Mouse (Mus musculus) adrenal gland, postnatal 25 days (tissue): ENCODE measurements around the gene Ddx39b. TPM values are rescaled to one million over a fixed set of nuclear protein-coding genes. Genes with fewer than 3 reads are reported as not detected.
"Not testable (repeated sequence)": the region's sequence is repeated elsewhere in the genome, so short reads cannot be mapped to it uniquely, and the experiment has no call there.

Experiments used
- DNase-seq: peaks from one replicate; pipeline ENCODE4 v3.0.0; 2021; ENCODE audit warnings: mixed read lengths
- microRNA-seq, 2 experiments: library from miRNA; unstranded; fragments of <30 nt; microRNA quantifications; one replicate each; pipeline ENCODE4 v1.2.0; 2021
- total RNA-seq: library from RNA; stranded (reverse); gene quantifications from 2 replicates; pipeline ENCODE4 v1.2.3, GENCODE M21; 2021

The Ddx39b gene
- total RNA-seq, 1 experiment from 2014 or later, result 249 TPM

- DNase-seq, result peak; percentile 99
Observed at GRCm38 (mm10) chr17:35262664-35263522, 21.3 kb downstream of the Ddx39b start, which contains the start of gene H2-D1. H2-D1 (plus strand) TSS chr17:35262730.

GRCm38 (mm10) chr17:35263523-35263883, 22.0 kb downstream of the Ddx39b start:
- DNase-seq, result peak; percentile 29

DNA sequence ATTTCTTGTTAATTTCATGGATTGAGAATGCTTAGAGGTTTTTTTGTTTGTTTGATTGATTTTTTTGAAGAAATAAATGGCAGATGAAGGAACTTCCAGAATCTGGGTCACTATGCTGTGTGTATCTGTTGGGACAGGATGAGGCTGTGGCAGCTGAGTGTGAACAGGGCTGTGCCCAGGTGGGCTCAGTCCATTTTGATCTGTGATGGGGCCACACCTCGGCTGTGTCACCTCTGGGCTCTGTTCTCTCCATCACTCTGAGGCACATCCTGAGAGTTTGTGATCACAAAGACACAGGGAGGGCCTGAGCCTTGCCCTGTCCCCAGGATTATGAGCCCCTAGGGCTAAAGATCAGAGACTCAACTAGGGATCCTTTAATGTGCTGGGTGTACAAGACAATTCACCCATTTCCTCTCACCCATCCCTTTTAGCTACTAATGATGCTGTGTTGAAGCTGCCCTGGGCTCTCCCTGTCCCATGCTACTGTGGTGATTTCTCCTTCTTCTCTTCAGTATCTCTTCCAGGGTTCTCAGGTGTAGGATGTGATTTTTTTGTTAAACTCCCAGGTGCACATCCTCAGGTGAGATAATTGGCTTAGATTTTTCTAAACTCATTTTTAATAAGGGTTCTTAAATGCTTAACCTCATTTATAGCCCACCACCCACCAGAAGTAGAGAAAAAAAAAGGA, 26.0 kb downstream of the Ddx39b start:
- no peak for DNase-seq

DNA sequence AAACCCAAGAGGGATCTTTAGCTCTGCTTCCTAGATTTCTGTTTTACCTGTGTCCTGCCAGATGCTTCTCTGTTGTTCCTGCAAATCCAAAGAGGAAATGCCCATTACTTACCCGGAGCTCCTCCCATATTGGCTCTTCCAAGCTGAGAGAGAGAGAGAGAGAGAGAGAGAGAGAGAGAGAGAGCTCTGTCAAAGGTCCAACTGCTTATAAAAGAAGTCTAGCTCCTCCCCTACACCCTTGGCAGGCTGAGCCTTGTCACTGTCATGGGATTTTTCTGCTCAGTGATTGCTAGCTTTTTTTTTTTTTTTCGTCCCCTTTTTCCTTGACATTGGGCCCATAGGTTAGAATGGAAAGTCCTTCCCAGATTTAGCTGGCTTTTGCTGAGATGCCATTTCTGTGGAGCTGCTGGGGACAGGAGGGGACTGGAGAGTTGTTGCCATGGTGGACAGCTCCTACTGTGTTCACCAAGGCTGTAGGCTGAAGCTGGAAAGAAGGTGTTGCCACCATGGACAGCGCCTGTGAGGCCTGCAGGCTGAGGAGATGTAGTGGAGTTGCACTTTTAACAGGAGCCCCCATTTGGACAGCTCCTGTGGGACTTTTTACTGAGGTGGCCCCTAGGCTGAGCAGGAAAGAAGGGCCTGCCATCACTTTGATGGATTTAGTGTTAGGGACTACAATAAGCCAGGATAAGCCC, 28.3 kb downstream of the Ddx39b start:
- peak; percentile 70 for DNase-seq

GRCm38 (mm10) chr17:35272249-35272648, 30.7 kb downstream of the Ddx39b start:
- no peak for DNase-seq

DNA sequence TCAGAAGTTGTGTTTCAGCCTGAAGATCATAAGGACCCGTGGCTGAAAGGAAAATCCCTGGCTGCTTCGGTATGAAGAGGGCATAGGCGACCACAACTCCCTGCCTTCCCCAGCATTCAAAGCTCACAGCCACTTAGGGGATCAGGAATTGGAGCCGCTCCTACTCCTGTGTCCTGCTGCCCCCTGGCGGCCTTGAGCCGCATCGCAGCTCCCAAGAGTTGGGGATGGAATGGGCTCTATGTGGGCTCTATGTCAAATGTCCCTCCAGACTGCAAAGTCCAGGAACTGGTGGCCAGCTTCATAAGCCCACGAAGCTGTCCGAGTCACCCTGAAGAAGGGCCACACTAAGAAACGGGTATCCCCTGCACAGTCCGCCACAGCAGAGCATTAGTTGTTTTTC, 33.2 kb downstream of the Ddx39b start:
- DNase-seq, result peak; percentile 92

DNA sequence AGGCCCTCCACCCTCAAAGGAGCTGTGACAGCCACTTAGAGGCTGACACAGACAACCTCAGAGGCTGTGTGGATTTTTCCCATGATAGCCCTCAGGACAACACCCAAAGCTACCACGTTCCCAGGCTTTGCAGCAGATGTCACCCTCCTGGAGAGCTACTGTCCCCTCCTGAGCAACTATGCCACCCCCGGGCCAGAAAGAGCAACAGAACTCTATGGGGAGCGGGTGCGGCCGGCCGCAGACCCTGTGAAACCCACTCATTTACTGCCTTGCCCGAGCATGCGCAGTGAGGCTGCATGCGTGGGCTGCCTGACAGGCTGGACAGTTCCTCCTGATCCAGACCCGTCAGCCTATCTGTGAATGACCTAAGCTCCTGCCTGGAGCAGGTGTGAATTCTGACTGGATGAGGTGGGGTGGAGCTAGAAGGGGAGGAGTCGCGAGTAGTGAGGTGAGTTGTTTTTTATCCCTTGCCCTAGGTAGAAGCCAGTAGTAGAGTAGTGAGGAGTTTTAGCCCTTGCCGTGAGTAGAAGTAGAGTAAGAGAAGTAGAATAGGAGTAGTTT, 34.8 kb downstream of the Ddx39b start:
- no peak for DNase-seq

DNA sequence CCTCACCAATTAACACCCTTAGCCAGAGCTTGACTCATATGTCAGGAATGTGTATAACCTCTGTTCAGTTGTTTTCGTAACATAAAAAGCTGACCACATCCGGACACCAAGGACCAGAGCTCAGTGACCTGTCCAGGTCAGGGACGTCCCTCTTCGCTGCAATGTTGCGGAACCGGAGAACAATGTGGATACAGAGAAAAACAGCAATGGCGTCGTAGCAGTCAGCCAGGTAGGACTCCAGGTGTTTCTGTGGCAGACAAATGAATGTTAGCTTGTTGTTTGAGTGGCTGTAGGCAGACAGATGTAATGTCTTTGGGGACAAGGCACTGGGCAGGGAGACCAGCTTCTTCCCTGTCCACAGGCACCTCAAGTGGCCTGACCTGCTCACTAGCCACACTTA, 36.5 kb downstream of the Ddx39b start:
- DNase-seq, result no peak

DNA sequence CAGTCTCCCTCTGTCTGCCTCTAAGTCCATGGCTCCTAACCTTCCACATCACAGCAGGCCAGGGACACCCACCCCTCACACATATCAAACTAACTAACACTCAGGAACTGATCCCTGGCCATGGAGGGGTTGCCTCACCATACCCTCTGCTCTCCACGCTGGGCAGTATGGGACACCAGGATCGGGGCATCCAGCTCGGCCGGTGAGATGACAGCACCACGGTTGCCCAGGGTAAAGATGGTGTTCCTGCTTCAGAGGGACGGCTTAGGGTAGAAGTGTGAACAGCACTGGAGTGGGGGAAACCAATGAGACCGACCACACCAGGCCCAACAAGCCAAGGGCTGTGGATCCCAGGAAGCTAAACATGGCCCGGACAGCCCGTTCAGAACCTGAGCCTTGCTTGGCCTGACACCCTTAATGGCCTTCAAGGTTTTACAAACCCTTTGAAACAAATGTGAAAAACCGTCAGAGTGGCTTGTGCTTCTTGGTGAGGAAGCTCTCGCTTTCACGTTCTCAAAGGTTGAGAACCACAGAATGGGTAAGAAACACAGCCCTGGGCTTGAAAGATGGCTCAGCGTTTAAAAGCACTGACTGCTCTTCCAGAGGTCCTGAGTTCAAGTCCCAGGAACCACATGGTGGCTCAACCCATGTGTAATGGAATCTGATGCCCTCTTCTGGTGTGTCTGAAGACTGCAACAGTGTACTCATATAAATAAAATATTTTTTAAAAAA, 37.6 kb downstream of the Ddx39b start:
- DNase-seq, result no peak

DNA sequence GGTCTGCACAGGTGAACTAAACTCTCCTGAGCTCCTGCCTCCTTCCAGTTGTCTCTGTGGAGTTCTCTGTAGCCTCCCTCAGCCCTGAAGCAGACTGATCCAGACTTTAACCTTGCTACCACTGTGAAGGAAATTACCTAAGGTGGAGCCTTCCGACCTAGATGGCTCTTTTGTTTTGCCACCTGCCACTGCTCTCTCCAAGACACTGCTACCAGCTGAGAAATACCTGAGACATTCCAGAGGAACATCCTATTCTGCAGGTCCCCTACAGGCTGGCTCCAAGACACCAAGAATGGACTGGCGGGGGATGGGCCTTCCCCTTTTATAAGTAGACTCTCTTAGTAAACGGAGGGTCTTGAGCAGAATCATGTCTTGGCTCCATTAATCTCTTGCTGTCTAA, 38.7 kb downstream of the Ddx39b start:
- DNase-seq, result no peak

GRCm38 (mm10) chr17:35285431-35285830, 43.9 kb downstream of the Ddx39b start:
- DNase-seq, result no peak

DNA sequence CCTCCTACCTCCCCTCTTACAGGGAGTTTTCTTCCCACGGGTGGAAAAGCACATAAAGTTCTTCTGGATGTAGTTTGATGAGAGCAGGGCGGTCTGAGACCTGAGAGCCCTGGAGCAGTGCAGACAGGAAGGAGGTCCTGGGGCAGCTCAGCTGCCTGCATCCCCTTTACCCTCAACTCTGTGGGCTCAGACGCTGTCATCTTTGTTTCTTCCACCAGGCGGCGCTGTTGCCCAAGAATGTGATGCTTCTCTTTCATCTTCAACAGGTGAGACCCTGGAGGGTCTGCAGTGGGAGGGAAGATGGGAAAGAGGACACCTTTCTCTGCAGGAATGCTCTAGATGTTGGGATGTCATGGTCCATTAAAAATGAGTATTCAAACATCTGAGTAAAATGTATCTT, 54.2 kb downstream of the Ddx39b start:
- peak; percentile 65 for DNase-seq

DNA sequence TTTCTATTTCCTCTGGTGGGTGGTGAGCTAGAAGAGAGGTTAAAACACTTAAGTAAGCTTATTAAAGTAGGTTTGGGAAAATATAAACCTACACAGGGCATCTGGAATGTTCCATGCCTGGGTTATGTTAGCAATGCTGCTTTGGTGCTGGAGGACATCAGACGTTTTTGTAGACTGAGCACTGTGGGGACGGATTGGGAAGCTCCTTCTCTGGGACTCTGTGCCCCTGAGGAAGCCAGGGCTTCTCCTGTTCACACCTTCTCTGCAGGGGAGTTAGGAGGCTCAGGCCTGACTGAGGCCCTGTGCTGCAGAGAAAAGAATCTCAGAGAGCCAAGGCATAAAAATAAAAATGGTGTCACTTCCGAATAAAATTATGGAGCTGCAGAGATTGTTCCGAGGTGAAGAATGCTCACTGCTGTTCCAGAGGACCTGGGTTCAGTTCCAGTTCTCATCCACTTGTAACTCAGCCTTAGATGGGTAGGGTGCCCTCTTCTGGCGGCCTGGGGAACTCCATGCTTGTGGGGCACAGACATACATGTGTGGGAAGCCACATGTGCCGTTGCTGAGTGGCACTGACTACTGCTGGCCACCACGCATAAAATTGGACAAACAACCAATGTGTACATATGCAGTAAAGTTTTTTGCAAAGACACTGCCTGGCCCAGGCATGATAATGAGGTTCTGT, 58.9 kb downstream of the Ddx39b start:
- DNase-seq, result not testable (repeated sequence)

DNA sequence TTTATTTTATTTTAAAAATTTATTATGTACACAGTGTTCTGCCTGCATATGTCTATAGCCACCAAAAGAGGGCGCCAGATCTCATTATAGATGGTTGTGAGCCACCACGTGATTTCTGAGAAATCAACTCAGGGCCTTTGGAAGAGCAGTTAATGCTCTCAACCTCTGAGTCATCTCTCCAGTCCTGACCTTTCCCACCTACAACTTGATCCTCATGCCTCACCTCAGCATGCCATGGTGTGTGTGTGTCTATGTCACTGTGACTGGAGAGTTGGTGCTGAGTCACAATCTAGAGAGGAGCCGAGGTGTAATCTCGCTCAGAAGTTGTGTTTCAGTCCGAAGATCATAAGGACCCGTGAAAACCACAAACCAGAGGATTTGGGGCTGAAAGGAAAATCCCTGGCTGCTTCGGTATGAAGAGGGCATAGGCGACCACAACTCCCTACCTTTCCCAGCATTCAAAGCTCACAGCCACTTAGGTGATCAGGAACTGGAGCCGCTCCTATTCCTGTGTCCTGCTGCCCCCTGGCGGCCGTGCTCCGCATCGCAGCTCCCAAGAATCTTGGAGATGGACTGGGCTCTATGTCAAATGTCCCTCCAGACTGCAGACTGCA, 60.2 kb downstream of the Ddx39b start:
- peak; percentile 98 for DNase-seq

DNA sequence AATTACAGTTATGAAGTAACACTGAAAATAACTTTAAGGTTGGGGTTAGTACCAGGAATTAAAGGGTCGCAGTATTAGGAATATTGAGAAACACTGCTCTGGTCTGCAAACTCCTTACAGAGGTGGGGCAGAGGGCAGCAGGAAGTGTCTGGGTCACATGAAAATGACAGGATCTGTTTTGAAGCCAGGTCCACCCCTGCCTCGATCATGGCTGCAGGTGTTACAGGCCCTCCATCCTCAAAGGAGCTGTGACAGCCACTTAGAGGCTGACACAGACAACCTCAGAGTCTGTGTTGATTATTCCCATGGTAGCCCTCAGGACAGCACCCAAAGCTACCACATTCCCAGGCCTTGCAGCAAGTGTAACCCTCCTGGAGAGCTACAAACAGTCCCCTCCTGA, 61.7 kb downstream of the Ddx39b start:
- DNase-seq, result no peak

Small RNAs within 50 kb of the gene (microRNA-seq; reads per million reads assigned to microRNA genes)
- gene Mir6973a (0 reads per million in 2 experiments), gene Mir6974 (0 reads per million in 2 experiments), gene Mir6975 (0 reads per million in 2 experiments), gene Mir8094 (0 reads per million in 2 experiments)

Other genes starting within 250 kb of the Ddx39b start
- gene Vars, start 240.8 kb upstream of the Ddx39b start, total RNA-seq, result 62.4 and 64.8 TPM in 2 replicates
- 0.57 and 0.97 TPM in 2 replicates for gene Vwa7, start 225.2 kb upstream of the Ddx39b start, total RNA-seq
- gene Sapcd1, start 213.7 kb upstream of the Ddx39b start, total RNA-seq, result 0.61 TPM in 1 of 2 replicates, not detected in the other
- 1.3 and 1.6 TPM in 2 replicates for gene Msh5, start 195.0 kb upstream of the Ddx39b start, total RNA-seq
- 79.7 and 90.5 TPM in 2 replicates for gene Clic1, start 191.8 kb upstream of the Ddx39b start, total RNA-seq
- gene Ddah2, start 182.7 kb upstream of the Ddx39b start, total RNA-seq, result 14.2 and 17.8 TPM in 2 replicates
- not detected in 2 replicates for gene Ly6g6c, start 176.4 kb upstream of the Ddx39b start, total RNA-seq
- gene Mpig6b, start 175.6 kb upstream of the Ddx39b start, total RNA-seq, result 0.24 TPM in 1 of 2 replicates, not detected in the other
- gene Ly6g6e, start 164.8 kb upstream of the Ddx39b start, total RNA-seq, result not detected in 2 replicates
- gene Ly6g6d, start 163.7 kb upstream of the Ddx39b start, total RNA-seq, result 1.5 and 2.0 TPM in 2 replicates
- not detected in 2 replicates for gene Ly6g6f, start 156.1 kb upstream of the Ddx39b start, total RNA-seq
- gene Abhd16a, start 152.5 kb upstream of the Ddx39b start, total RNA-seq, result 67.1 and 84.9 TPM in 2 replicates
- gene Ly6g5c, start 133.5 kb upstream of the Ddx39b start, total RNA-seq, result not detected in 2 replicates
- 0.30 and 0.81 TPM in 2 replicates for gene Ly6g5b, start 126.3 kb upstream of the Ddx39b start, total RNA-seq
- gene Gpank1, start 120.3 kb upstream of the Ddx39b start, total RNA-seq, result 19.0 and 19.4 TPM in 2 replicates
- 201 and 272 TPM in 2 replicates for gene Csnk2b, start 119.7 kb upstream of the Ddx39b start, total RNA-seq
- gene D17H6S53E, start 115.4 kb upstream of the Ddx39b start, total RNA-seq, result 23.0 and 29.7 TPM in 2 replicates
- gene Apom, start 109.7 kb upstream of the Ddx39b start, total RNA-seq, result 2.9 TPM in 1 of 2 replicates, not detected in the other
- 403 and 461 TPM in 2 replicates for gene Bag6, start 106.6 kb upstream of the Ddx39b start, total RNA-seq
- gene Prrc2a, start 76.8 kb upstream of the Ddx39b start, total RNA-seq, result 268 and 310 TPM in 2 replicates
- gene Aif1, start 65.7 kb upstream of the Ddx39b start, total RNA-seq, result 2.3 and 3.0 TPM in 2 replicates
- 5.2 TPM in 1 of 2 replicates, not detected in the other for gene Lst1, start 53.3 kb upstream of the Ddx39b start, total RNA-seq
- 2.8 and 8.5 TPM in 2 replicates for gene Ltb, start 47.3 kb upstream of the Ddx39b start, total RNA-seq
- 0.58 and 0.76 TPM in 2 replicates for gene Tnf, start 39.7 kb upstream of the Ddx39b start, total RNA-seq
- gene Lta, start 36.4 kb upstream of the Ddx39b start, total RNA-seq, result 0.30 TPM in 1 of 2 replicates, not detected in the other
- not detected in 2 replicates for gene Gm16181, start 20.9 kb upstream of the Ddx39b start, total RNA-seq
- 8.0 and 8.4 TPM in 2 replicates for gene Atp6v1g2, start 8.1 kb upstream of the Ddx39b start, total RNA-seq
- gene Nfkbil1, start 6.0 kb upstream of the Ddx39b start, total RNA-seq, result 18.3 and 24.1 TPM in 2 replicates
- 86.1 and 109 TPM in 2 replicates for gene H2-D1, start 21.0 kb downstream of the Ddx39b start, total RNA-seq
- gene H2-Q1, start 78.7 kb downstream of the Ddx39b start, total RNA-seq, result 0.90 and 2.0 TPM in 2 replicates
- 1.1 TPM in 1 of 2 replicates, not detected in the other for gene H2-Q2, start 100.5 kb downstream of the Ddx39b start, total RNA-seq
- gene H2-Q4, start 137.9 kb downstream of the Ddx39b start, total RNA-seq, result 16.5 and 20.9 TPM in 2 replicates
- 2.1 TPM in 1 of 2 replicates, not detected in the other for gene H2-Q6, start 183.1 kb downstream of the Ddx39b start, total RNA-seq
- gene H2-Q7, start 197.4 kb downstream of the Ddx39b start, total RNA-seq, result 1.6 and 1.8 TPM in 2 replicates
- 2.3 and 14.7 TPM in 2 replicates for gene H2-Q10, start 228.3 kb downstream of the Ddx39b start, total RNA-seq